Mouse (Mus musculus): ENCODE results near the gene Glp2r.

Glp2r gene

DNA sequence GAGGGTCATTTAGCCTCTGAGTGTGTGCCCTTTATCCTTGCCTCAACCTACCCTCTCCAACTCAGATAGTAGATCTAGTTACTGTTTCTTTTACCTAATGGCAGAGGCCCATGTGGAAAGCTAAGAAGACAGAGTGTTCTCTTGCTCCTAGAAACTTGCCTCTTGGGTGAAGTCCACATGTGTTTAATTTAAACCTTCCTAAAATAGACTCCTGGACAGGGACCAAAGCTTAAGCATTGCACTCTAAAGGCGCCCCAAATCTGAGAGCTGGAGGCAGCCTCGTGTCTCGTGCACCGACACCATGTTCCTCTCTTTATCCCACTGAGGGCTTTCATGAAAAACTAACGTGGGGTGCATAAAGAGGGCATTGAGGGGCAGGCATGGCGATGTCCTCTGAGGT lies 43.9 kb downstream of the Glp2r start:
- DNase-seq: no peak

DNA sequence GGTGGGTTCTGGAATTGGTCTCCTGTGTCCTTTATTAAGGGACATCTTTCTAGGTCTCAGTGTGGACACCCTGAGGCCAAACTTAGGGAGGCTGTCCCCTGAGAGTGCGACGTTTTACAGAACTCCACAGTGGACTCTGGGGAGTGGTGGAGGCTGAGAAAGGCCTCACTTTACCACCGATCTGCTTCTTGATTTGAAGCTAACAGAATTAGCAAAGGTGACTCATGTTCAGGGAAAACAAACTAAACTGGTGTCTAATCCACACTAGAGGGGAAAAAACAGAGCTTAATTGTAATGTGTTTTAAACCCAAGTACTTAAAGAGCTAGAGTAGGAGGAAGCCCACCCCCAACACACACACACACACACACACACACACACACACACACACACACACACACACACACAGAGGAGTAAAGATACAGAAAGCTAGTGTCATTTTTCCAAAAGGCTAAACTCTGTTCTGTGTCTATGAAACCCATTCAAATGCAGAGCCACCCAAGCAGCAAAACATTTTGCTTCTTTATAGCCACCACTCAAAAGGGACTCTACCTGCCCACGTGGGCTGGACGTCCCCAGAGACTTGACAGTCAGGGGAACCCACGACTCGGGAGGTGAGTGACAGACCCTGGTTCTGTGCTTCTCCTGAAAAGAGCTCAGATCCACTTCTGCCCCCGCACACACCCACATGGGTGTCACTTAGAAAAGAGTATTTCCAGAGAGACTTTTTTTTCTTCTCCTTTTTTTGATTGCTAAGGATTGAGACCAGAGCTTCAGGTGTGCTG lies 47.5 kb downstream of the Glp2r start:
- DNase-seq: no peak

DNA sequence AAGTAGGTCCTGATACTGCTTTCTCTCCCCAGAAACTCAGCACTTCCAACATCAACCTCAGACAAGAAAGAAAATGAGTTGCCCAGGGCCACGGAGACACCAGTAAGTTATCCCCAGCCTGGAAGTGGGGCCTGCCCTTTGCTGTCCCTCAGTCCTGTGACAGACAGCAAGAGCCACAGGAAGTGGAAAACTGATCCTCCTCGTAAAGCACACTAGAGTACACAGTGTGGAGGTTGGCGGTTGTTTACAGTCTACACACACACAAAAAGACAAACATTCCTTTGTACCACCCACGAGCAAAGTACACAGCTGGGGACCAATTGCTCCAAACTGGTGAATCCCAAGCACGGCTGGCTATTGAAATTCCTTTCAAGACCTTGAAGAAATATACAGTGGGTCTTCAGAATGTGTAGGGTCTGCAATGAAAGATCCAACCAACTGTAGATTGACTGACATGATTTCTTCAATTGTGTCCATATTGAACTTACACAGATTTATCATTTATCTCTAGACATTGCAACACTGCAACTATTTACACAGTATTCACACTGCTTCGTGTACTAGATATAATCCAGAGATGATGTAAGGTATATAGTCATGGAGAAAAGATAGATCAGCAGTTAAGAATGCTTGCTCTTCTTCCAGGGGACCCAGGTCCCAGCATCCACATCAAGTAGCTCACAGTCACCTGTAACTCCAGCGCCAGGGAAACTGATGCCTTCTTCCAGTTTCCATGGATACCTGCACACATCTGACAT lies 48.4 kb downstream of the Glp2r start:
- DNase-seq: no peak

DNA sequence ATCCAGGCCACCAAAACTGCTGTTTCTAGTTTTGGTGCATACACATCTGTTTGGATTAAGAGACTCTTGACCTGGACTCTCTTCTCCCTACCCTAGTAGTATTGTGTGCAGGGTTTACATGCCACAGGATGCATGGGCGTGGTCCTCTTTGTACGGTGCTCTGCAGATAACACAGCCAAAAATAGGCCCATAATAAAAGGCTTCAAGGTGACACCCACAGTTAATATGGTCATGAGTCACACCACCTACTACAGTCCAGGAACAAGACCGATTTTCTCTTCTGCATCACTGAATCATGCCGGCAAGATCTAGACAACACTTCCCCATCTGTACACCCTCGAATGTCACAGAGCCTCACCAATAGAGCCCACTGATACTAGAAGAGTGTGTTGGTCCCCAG lies 49.5 kb downstream of the Glp2r start:
- no peak for DNase-seq

DNA sequence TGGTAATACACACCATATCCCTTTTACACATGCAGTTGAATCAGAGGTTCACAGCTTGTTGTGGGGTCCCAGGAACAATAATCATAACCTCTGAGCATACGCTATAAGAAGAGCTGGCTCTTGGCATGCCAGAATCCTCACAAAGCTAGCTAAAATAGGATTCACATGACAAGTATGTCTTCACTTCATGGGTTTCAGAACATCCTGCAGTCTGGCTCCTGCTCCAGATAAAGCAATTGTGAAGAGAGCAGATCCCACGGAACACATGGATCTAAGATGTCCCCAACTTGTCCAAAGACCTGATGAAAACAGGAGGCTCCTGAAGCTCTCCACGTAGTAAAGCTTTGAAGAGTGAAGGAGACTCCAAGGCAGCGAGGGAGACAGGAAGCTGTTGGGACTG lies 55.6 kb downstream of the Glp2r start:
- no peak for DNase-seq

DNA sequence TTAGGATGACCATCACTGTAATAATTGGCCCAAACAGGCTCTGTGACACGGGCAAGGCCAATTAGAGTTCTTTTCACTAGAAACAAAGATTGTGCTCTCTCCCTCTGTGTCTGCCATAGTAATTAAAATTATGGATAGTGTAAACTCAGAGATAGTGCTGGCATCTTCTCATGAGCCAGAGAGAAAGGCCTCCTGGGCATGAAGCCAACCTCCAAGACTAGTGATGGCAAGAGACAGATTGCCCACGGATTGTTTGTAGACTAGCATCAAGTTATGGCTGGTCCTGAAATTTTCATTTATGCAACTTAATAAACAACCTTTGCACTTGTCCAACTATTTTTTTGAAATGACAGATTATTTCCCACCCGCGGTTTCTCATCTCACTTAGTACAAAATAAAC lies 58.0 kb downstream of the Glp2r start:
- peak; percentile 32 to 39 for DNase-seq

DNA sequence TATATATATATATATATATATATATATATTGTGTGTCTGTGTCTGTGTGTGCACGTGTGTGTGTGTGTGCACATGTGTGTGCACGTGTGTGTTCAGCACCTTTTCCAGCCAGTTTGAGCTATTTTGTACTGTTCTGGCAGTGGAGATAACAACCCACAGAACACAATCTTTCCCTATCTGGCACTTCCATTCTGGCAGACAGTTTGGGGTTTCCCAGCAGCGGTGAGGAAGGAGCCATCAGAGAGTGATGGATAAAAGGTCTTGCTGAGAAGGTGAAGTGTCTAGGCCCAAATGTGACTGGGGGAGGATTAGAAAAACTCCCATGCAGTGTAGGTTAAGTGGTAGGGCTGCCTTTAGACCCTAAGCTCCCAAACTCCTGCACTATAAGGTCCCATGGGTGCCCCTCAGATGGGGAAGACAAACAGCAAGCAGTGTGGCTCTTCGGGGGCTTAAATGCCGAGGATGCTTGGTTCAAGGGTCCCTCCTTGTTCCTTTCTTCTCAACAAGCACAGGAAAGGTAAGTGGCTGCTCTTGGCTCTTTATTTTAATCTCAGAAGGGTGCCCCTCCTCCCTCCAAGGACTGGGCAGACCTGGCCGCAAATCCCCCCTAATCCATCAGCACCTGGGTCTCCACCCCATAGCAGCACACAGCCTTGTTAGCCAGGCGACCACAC lies 76.1 kb downstream of the Glp2r start, which contains the start of gene Rcvrn:
Rcvrn (plus strand) TSS at position 624 of the 674 bp plus-strand sequence.
- DNase-seq: no peak

DNA sequence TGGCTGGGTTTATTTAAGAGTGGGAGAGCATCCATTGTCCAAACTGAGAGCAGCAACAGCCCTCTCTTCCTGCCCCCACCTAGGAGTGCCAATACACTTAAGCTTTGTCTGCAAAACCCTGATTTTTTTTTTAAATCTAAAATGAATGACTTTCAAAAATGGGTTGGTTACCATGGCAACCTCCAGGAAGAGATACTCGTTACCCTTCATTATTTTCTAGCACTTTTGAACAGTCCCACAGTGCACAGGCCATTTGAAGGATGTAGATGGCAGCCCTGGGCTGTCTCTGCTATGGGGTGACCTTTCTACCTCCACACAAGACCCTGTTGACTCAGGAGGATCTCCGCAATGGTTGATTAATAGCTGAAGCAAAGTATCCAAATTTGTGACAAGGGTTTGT lies 84.8 kb downstream of the Glp2r start:
- no peak for DNase-seq

DNA sequence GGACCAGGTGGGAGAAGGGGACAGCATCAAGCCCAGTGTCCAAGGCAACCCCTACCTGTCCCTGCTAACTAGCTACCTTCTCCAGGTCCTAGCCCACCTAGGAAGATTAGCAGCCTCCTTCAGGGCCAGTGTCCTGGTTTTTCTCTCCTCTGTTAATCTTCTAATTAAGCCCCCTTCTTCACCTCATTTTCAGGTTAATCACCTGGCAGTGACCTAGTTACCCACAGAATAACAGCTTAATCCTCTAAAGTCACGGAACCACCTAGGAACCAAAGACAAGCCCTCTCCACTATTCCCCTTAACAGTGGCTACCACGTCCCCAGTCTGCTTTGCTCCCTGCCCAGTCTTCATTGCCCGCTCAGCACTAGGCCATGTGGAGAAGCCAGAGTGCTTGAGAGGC lies 89.1 kb downstream of the Glp2r start:
- no peak for DNase-seq

DNA sequence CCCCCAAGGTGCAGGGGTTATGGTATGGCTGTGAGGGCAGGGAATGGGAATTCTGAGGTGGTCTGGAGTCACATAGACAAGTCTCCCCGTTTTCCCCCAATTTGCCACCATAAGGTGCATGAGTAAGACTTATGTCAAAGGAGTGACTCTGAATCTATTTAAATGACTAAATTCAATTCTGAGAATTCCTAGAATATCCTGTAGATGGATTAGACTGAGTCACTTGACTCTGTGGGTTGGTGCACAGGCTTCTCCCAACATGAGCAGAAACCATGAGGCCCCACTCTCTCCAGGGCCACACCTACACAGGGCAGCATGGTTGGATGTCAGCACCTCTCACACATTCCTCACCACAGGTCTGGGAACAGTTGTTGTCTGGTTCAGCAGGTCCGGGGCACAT lies 91.0 kb downstream of the Glp2r start:
- DNase-seq: no peak

DNA sequence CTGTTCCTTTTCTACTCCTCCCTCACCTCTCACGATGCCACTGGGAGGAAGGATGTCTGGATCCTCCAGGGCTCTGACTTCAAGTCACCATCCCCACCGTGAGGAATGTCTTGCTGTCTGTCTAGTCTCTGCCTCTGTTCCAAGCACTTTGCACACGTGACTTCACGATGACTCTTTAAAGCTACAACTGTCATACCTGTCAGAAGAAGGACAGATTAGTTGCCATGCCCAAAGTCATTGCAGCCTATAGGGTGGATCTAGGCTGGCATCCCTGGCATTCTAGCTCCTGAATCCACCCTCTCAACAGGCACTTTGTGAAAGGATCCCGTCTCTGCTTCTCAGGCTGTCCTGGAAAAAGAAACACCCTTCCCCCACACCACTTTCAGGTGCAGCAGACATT lies 91.7 kb downstream of the Glp2r start:
- no peak for DNase-seq

DNA sequence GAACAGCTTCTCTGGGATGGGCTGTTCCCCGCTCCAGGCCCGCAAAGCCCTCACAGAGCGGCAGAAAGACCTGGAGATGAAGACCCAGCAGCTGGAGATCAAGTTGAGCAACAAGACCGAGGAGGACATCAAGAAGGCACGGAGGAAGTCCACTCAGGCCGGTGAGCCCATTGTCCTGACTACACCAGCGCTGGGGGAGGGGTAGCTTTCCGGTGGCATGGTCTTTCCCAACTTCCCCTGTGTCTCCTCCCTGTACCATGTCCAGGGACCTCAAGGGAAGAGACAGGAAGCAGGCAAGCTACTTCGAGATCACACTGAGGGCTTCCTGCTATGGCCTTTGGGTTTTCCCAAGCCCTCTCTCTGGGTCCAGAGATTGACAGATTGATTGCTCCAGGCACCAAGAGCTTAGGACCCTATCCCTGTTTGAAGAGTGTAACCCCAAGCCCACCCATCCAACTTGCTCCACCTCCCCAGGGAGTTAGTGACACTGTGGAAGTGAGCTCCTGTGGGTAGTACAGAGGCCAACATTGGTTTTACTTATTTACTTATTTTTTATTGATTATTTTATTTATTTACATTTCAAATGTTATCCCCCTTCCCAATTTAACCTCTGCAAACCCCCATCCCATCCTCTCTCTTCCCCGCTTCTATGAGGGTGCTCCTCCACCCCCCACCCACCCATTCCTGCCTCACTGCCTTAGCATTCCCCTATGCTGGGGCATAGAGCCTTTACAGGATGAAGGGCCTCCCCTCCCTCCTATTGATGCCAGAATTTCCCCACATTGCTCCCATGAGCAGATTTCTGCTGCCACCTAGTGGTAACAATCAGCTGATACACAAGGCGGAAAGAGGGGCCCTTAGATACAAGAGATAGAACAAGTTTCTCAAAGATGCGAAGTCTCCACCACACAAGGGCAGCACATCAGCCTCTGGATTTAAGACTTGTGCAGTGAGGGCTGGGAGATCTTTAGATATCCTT lies 95.1 kb downstream of the Glp2r start:
- peak; percentile 64 to 68 for DNase-seq

DNA sequence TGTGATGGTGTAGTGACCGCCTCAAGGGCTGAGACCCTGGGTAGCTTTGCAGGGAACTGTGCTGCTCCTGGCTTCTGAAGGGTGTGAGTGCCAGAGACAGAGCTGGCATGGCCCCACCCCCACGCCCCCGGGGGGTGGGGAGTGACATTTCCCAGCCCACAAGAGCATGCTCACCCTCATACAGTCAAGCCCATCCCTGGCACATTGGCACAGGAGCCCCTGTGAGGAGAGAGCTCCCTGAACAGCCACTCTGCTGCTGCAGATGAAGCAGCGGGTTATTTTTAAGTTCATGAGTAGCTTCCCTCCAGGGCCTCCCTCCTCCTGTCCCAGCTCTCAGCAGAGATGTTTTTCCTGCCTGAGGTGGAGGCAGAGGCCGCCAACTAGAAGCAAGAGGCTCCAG lies 98.8 kb downstream of the Glp2r start:
- DNase-seq: no peak

DNA sequence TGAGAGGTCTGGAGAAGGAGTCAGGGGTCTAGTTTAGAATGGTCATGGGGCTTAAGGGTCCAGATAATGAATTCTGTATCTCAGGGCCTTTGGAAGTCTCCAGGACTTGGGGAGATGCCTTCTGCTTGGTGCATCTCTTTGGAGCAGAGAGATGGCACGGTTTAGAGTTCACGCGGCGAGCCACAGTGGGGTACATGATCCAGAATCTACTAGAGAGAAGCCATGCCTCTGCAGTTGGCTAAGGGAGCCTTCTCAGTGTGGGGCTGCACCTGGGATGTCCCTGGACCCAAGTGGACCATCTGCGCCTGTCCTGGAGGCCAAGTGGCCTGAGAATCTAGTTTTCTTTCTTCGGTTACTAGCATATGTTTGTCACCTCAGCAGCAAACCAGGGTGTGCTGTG lies 100.9 kb downstream of the Glp2r start:
- DNase-seq: peak; percentile 95 to 98

DNA sequence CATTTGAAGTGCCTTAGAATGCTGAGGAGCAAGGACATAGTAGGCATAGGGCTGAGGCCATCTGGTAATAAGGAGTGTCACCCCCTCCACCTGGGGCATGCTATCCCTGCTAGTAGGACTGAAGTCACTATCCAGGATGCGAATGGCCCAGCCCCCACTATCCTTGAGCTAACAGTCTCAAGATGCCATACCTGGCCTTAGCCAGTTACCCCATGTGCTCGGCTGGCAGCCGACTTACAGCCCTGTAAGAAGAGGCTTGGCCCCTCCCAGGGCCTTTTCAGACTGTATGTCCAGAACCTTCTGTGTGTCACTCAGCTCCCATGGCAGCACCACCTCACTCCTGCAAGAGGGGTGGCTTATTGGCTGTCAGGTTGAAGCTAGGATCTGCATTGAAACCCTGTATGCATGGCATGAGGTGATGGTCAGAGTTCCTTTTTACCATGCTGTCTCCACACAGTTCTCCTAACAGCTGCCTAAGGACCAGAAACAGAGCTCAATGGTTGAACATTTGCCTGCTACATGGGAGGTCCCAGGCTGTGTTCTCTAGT lies 102.4 kb downstream of the Glp2r start:
- no peak for DNase-seq

DNA sequence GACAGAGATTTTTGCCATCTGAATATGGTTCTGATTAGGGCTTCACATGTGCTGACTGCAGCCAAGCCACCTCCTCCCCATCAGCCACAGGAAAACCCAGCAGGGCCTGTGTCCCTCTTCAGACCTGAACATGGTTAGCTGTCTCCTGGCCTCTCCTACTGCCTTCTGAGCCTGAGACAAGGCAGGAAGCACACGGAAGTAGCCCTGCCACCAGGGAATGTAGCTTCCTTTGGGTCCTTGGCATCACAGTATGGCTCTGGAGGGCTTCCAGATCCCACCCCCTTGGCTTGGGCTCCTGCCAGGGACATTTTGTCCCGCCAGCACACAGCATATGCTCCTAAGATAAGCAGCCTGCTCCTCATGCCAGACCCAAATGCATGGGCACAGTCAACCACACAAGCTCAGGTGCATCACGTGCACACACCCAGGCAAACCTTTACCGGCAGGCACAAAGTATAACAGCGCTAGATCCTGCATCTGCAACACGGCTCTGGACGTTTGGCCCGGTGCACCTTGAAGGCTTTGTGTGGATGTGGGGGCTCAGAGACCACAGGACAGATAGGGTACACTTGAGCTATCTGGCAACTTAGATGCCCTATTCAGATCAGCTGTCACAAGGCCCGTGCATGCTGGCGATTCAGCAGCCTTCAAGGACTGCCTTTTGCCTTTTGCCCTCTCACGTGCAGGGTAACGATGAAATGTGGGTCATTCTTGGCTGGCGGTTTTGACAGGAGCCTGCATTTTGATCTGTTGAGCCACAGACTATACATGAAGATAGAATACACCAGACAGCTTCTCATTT lies 103.2 kb downstream of the Glp2r start:
- peak; percentile 95 to 100 for DNase-seq

DNA sequence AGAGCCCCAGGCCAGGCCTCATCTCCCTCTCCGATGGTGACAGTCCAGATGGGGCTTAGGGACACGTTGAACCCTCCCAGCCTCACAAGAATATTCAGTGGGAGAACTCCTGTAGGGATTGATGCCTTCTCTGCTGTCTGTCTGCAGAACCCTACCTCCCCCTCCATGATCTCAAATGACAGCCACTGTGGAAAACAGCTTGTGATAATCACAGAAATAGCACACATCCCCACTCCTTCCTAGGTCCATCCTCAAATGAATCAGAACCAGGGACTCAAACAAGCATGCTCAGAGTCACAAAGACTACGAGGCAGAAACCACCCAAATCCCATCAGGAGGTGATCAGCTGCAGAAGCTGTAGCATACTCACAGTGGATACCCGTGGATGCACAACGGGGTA lies 104.8 kb downstream of the Glp2r start:
- no peak for DNase-seq

DNA sequence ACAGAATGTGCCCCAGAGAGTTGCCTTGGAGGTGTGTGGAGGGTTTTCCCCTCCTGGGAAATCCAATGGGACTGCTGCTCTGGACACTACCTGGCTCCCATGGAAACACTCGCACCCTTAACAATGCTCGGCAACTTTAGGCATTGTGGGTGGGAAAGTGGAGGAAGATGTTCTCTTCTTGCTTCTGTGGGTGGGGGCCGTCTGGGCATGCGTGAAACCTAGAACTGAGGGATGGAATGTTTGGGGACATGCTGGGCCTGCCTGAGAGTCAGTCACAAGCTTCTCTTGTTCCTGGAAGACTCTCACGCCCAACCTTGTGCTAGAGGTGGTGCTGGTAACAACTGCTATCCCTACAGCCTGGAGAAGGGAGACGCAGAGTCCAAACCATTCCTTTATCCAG lies 106.0 kb downstream of the Glp2r start:
- DNase-seq: no peak

DNA sequence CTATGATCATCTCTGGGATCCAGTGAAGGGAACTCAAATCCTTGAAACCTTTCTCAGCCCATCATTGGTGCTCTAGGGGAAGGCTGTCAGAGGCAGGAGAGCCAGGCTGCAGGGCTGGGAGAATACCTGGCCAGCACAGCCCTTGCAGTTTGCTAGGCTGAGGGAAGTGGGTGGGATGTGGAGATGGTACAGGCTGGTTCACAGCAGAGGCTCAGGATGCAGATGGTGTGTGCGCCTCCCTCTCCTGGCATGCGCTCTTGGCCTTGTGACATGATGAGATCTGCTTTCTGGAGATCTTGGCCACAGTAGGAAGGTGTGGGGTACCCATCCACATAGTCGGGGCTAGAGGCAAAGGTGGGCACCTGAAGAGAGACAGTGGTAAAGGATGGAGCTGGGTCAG lies 106.7 kb downstream of the Glp2r start:
- peak; percentile 82 to 83 for DNase-seq

DNA sequence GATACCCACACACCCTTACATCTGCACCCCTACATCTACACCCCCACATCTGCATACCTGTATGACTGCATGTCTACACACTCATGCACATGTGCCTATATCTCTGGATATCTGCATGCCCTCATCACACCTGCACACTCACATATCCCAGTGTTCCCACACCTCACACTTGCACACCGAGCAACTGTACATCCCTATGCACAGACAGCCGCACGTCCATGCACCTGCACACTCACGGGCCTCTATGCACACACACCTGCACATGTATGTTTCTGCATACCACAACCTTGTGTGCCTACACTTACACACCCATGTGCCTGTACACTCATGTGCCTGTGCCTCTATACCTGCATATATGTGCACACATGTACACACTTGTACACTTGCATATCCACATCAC lies 107.5 kb downstream of the Glp2r start:
- no peak for DNase-seq

DNA sequence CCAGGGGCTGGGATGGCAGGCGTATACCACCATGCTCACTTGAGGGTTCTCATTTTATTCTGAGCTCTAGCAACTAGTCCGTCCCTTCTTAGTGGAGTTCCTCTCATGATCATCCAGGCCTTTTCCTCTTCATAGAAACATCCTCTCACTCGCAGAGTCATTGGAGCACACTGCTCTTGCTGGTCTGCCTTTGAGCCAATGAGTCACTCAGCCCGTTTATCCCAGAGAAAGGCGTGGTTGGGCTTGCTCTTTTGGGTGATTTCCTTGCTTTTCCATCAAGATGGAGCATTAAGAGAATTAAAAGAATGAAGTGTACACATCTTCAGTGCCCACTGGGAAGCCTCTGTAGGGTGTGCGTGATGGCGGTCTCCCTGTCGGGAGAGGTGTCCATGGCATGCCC lies 109.5 kb downstream of the Glp2r start:
- DNase-seq: no peak
